Mouse (Mus musculus) hematopoietic multipotent progenitor cell, adult 10-12 weeks (in vitro differentiated cells): ENCODE results near the gene Rce1. TPM values are rescaled to one million over a fixed set of nuclear protein-coding genes. Genes with fewer than 3 reads are reported as not detected.

Source experiments
- polyA plus RNA-seq: library from polyadenylated mRNA; stranded (reverse); fragments of >175 nt; gene quantifications from 2 replicates; pipeline ENCODE4 v1.2.3, GENCODE M21; 2012; ENCODE audit warnings: low replicate concordance

Rce1 gene
- 15.3 and 49.3 TPM in 2 replicates for polyA plus RNA-seq

GRCm38 (mm10) chr19:4625179-4625828 lies at the start of gene Rce1:
TSS of gene Rce1 (minus strand) at chr19:4625641.

GRCm38 (mm10) chr19:4615151-4616093 lies 10.0 kb downstream of the Rce1 start, which contains the start of gene Lrfn4:
TSS of gene Lrfn4 (minus strand) at chr19:4615667.

Other genes starting within 250 kb of the Rce1 start
- gene Kdm2a, start 227.4 kb downstream of the Rce1 start, polyA plus RNA-seq, result 87.2 and 104 TPM in 2 replicates
- gene Rhod, start 186.2 kb downstream of the Rce1 start, polyA plus RNA-seq, result 0.26 and 0.29 TPM in 2 replicates
- gene Syt12, start 148.2 kb downstream of the Rce1 start, polyA plus RNA-seq, result not detected in 2 replicates
- not detected in 2 replicates for gene 2010003K11Rik, start 127.1 kb downstream of the Rce1 start, polyA plus RNA-seq
- 3.3 and 9.6 TPM in 2 replicates for gene Pcx, start 115.2 kb downstream of the Rce1 start, polyA plus RNA-seq
- 0.86 and 0.90 TPM in 2 replicates for gene Lrfn4, start 10.0 kb downstream of the Rce1 start, polyA plus RNA-seq
- not detected in 2 replicates for gene Gm960, start 73.0 kb upstream of the Rce1 start, polyA plus RNA-seq
- 0.14 and 0.16 TPM in 2 replicates for gene Sptbn2, start 85.5 kb upstream of the Rce1 start, polyA plus RNA-seq
- gene Rbm4b, start 130.9 kb upstream of the Rce1 start, polyA plus RNA-seq, result 8.5 and 11.5 TPM in 2 replicates
- gene Rbm4, start 168.3 kb upstream of the Rce1 start, polyA plus RNA-seq, result 6.9 and 16.0 TPM in 2 replicates
- gene Gm21992, start 186.0 kb upstream of the Rce1 start, polyA plus RNA-seq, result 3.8 and 4.1 TPM in 2 replicates
- gene Rbm14, start 186.0 kb upstream of the Rce1 start, polyA plus RNA-seq, result 20.9 and 36.1 TPM in 2 replicates
- gene Ccs, start 213.7 kb upstream of the Rce1 start, polyA plus RNA-seq, result 12.7 and 51.8 TPM in 2 replicates
- not detected in 2 replicates for gene Ccdc87, start 213.7 kb upstream of the Rce1 start, polyA plus RNA-seq
- 11.0 and 13.2 TPM in 2 replicates for gene Ctsf, start 229.5 kb upstream of the Rce1 start, polyA plus RNA-seq